Mouse (Mus musculus): Measurements from ENCODE around the gene Paics. TPM values are rescaled to one million over a fixed set of nuclear protein-coding genes. Genes with fewer than 3 reads are reported as not detected.

Gene Paics
- total RNA-seq, 1 experiment, result 369 TPM

DNA sequence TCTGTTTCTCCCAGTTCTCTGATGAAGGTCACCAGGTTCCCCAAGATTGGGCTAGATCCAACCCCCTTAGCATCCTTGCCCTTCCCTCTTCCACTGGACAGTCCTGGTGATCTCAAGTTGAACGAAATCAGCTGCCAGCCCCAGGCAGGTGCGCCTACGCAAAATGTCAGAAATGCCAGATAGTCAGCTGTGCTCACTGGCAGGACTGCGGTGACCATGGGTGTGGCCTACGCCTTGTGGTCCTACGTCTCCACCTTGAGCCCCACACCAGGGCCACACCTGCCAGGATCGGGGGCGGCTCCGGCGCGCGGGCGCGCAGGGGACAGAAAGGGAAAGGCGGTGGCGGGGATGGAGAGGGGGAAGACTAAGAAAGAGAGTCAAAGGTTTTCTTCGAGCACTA lies 50.1 kb downstream of the Paics start:
- Histone ChIP-seq H3K9me3 (ENCODE audit: control insufficient read depth, insufficient read depth, low read depth, low read length) (no peaks in the 10 kb centered on the region), H3K4me1 (ENCODE audit: control insufficient read depth in 2 of 2, insufficient read depth in 2 of 2, low read length in 2 of 2, poor library complexity in 1 of 2) (0 out of 4 replicates have a peak, but pooled peaks cover 0 to 2% of the 10 kb centered on the region in 2 experiments), H3K36me3 (ENCODE audit: control insufficient read depth, insufficient read depth, low read length, poor library complexity, severe bottlenecking) (peaks cover 7% of the 10 kb centered on the region; the same call in 1 of the 2 replicates), H3K4me3 (ENCODE audit: insufficient read depth in 1 of 2, low read depth in 1 of 2, low read length in 2 of 2, poor library complexity in 1 of 2, severe bottlenecking in 1 of 2) (no peak overlapping the region), H3K27ac (ENCODE audit: insufficient read depth, low read depth, low read length, poor library complexity, severe bottlenecking) (no peak overlapping the region), H3K9ac (ENCODE audit: insufficient read depth, low read depth, low read length, poor library complexity, severe bottlenecking) (no peak overlapping the region)
- no peak for DNase-seq (ENCODE audit: low read depth, low spot score)
- in situ Hi-C loops (cut with MboI; ENCODE audit: low sequenced_read_pairs in 2 of 2, unreplicated experiment in 2 of 2), result no loop called here
- TF ChIP-seq CHD2 (IDR thresholded peaks at IDR 0.05; ENCODE audit: low read depth, low read length) (no peak), HCFC1 (IDR thresholded peaks at IDR 0.05; ENCODE audit: borderline replicate concordance, insufficient read depth, low read length) (no peak), ZNF384 (IDR thresholded peaks at IDR 0.05; ENCODE audit: low read depth, low read length) (no peak), MAFK (IDR thresholded peaks at IDR 0.05; ENCODE audit: insufficient read depth, low read depth, low read length) (no peak), ZC3H11A (IDR thresholded peaks at IDR 0.05; ENCODE audit: borderline replicate concordance, low read depth, low read length) (no peak)

DNA sequence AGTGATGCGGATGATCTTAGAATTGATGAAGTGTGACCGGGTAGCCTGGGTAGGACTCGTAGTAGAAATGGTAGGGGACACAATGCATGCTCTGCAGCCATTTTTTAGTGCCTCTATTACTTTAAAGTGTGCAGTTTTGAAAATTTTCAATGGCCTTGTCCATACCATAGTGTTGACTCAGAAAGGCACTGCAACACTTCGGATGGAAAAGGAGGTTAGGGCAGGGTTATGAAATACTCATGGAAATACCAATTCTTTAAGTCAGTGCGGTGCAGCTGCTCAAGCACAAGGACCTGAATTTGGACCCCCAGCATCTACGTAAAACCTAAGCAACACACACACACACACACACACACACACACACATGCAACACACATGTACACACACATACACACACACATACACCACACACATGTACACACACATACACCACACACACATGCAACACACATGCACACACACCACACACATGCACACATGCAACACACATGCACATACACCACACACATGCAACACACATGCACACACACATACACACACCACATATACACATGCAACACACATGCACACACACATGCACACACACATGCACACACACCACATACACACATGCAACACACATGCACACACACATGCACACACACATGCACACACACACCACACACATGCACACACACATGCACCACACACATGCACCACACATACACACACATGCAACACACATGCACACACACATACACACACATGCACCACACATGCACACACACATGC lies 53.1 kb downstream of the Paics start, which contains the start of gene Arl9:
Gene Arl9, plus strand, starts transcription at position 5 of the 771 bp plus-strand sequence.
- H3K9ac ChIP-seq (ENCODE audit: insufficient read depth, low read depth, low read length, poor library complexity, severe bottlenecking), result no peak within 1 kb of the TSS
- no peak for DNase-seq (ENCODE audit: low read depth, low spot score)
- no peak within 1 kb of the TSS for H3K4me3 ChIP-seq (ENCODE audit: insufficient read depth in 1 of 2, low read depth in 1 of 2, low read length in 2 of 2, poor library complexity in 1 of 2, severe bottlenecking in 1 of 2)
- no peak within 1 kb of the TSS; the same call in 1 of the 2 replicates for H3K27ac ChIP-seq (ENCODE audit: insufficient read depth, low read depth, low read length, poor library complexity, severe bottlenecking)
- H3K9me3 ChIP-seq (ENCODE audit: control insufficient read depth, insufficient read depth, low read depth, low read length), result no peaks in the 10 kb centered on the region
- H3K4me1 ChIP-seq (ENCODE audit: control insufficient read depth in 2 of 2, insufficient read depth in 2 of 2, low read length in 2 of 2, poor library complexity in 1 of 2), result 0 out of 4 replicates have a peak, but pooled peaks cover 0 to 2% of the 10 kb centered on the region in 2 experiments
- TF ChIP-seq MAFK (IDR thresholded peaks at IDR 0.05; ENCODE audit: insufficient read depth, low read depth, low read length) (no peak), ZC3H11A (IDR thresholded peaks at IDR 0.05; ENCODE audit: borderline replicate concordance, low read depth, low read length) (no peak), HCFC1 (IDR thresholded peaks at IDR 0.05; ENCODE audit: borderline replicate concordance, insufficient read depth, low read length) (no peak), ZNF384 (IDR thresholded peaks at IDR 0.05; ENCODE audit: low read depth, low read length) (no peak), CHD2 (IDR thresholded peaks at IDR 0.05; ENCODE audit: low read depth, low read length) (no peak)
- no peaks in the 10 kb centered on the region; the same call in 1 of the 2 replicates for H3K36me3 ChIP-seq (ENCODE audit: control insufficient read depth, insufficient read depth, low read length, poor library complexity, severe bottlenecking)
- in situ Hi-C loops (cut with MboI; ENCODE audit: low sequenced_read_pairs in 2 of 2, unreplicated experiment in 2 of 2), result no loop called here

GRCm38 (mm10) chr5:77010352-77010751 lies 59.2 kb downstream of the Paics start:
- in situ Hi-C loops (cut with MboI; ENCODE audit: low sequenced_read_pairs in 2 of 2, unreplicated experiment in 2 of 2), result no loop called here
- no peaks in the 10 kb centered on the region for H3K4me1 ChIP-seq (ENCODE audit: control insufficient read depth in 2 of 2, insufficient read depth in 2 of 2, low read length in 2 of 2, poor library complexity in 1 of 2)
- H3K9me3 ChIP-seq (ENCODE audit: control insufficient read depth, insufficient read depth, low read depth, low read length), result no peaks in the 10 kb centered on the region
- TF ChIP-seq CHD2 (IDR thresholded peaks at IDR 0.05; ENCODE audit: low read depth, low read length), result no peak
- no peak for TF ChIP-seq ZNF384 (IDR thresholded peaks at IDR 0.05; ENCODE audit: low read depth, low read length)
- TF ChIP-seq MAFK (IDR thresholded peaks at IDR 0.05; ENCODE audit: insufficient read depth, low read depth, low read length), result no peak
- no peak for TF ChIP-seq ZC3H11A (IDR thresholded peaks at IDR 0.05; ENCODE audit: borderline replicate concordance, low read depth, low read length)
- no peak for TF ChIP-seq HCFC1 (IDR thresholded peaks at IDR 0.05; ENCODE audit: borderline replicate concordance, insufficient read depth, low read length)
- H3K9ac ChIP-seq (ENCODE audit: insufficient read depth, low read depth, low read length, poor library complexity, severe bottlenecking), result no peak overlapping the region
- no peak overlapping the region for H3K4me3 ChIP-seq (ENCODE audit: insufficient read depth in 1 of 2, low read depth in 1 of 2, low read length in 2 of 2, poor library complexity in 1 of 2, severe bottlenecking in 1 of 2)
- no peak overlapping the region for H3K27ac ChIP-seq (ENCODE audit: insufficient read depth, low read depth, low read length, poor library complexity, severe bottlenecking)
- H3K36me3 ChIP-seq (ENCODE audit: control insufficient read depth, insufficient read depth, low read length, poor library complexity, severe bottlenecking), result no peaks in the 10 kb centered on the region
- no peak for DNase-seq (ENCODE audit: low read depth, low spot score)

DNA sequence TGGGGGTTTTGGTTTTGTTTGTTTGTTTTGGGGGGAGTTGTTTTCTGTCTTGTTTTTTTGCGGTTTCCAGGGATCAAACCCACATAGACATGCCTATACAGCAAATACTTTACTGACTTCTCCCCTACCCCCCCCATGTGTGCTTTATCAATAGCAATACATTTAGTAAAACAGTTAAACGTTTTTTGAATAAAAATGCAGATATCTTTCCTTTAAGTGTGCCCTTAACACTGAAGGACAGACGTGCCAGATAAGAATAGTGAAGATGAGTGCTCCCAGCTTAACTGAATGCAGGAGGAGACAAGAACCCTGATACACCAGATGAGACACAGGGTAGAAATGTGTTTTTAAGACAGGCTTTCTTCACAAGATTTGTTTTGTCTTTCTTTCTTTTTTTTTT lies 60.0 kb downstream of the Paics start:
- TF ChIP-seq CHD2 (IDR thresholded peaks at IDR 0.05; ENCODE audit: low read depth, low read length), result no peak
- no peak for TF ChIP-seq ZC3H11A (IDR thresholded peaks at IDR 0.05; ENCODE audit: borderline replicate concordance, low read depth, low read length)
- TF ChIP-seq MAFK (IDR thresholded peaks at IDR 0.05; ENCODE audit: insufficient read depth, low read depth, low read length), result no peak
- no peak for TF ChIP-seq ZNF384 (IDR thresholded peaks at IDR 0.05; ENCODE audit: low read depth, low read length)
- TF ChIP-seq HCFC1 (IDR thresholded peaks at IDR 0.05; ENCODE audit: borderline replicate concordance, insufficient read depth, low read length), result no peak
- H3K36me3 ChIP-seq (ENCODE audit: control insufficient read depth, insufficient read depth, low read length, poor library complexity, severe bottlenecking), result no peaks in the 10 kb centered on the region
- H3K4me1 ChIP-seq (ENCODE audit: control insufficient read depth in 2 of 2, insufficient read depth in 2 of 2, low read length in 2 of 2, poor library complexity in 1 of 2), result no peaks in the 10 kb centered on the region
- in situ Hi-C loops (cut with MboI; ENCODE audit: low sequenced_read_pairs in 2 of 2, unreplicated experiment in 2 of 2), result no loop called here
- no peak overlapping the region for H3K27ac ChIP-seq (ENCODE audit: insufficient read depth, low read depth, low read length, poor library complexity, severe bottlenecking)
- DNase-seq (ENCODE audit: low read depth, low spot score), result no peak
- H3K9ac ChIP-seq (ENCODE audit: insufficient read depth, low read depth, low read length, poor library complexity, severe bottlenecking), result no peak overlapping the region
- H3K9me3 ChIP-seq (ENCODE audit: control insufficient read depth, insufficient read depth, low read depth, low read length), result no peaks in the 10 kb centered on the region
- H3K4me3 ChIP-seq (ENCODE audit: insufficient read depth in 1 of 2, low read depth in 1 of 2, low read length in 2 of 2, poor library complexity in 1 of 2, severe bottlenecking in 1 of 2), result no peak overlapping the region
